ENCODE assay signal across 9 mouse cellular contexts in the genomic region with DNA sequence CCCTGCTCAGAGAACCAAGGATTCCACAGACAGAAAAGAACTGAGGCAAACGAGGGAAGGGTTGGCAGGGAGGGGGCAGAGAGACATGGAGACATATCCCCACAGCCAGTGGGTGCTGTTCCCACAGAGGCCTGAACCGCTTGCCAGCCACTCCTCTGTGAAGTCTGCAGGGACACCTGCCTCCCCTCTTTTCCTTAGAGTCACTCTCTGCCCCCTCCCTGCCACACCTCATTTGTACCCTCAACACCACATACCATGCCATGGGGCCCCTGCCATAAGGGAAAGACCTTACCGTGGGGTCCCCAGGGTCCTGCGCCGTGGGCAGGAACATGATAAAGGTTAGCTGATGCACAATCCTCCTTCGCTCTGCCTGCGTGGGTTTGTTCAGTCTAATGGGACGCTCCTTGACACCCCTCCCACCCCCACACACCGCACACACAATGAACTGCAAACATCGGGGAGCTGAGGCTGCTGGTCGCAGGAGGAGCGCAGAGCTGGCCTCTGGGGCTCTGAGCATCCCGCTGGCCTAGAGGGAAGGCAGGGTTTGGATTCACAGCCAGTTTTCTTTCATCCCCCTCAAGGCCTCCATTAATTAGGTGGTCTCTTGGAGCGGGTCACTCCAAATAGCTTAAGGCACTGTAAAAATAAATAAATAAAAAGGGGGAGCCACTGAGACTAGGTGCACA. TPM values are rescaled to one million over a fixed set of nuclear protein-coding genes. Genes with fewer than 3 reads are reported as not detected.
DNase-seq lines count a peak whose midpoint lies in the region; ATAC-seq and TF ChIP-seq lines count a peak whose summit lies in the region.
"Had no signal": no experiment of that assay in that cellular context is flagged by ENCODE, and none has a peak within 500 bp of the region (broad histone marks: within the 10 kb centered on the region; RNA-seq: fewer than 3 reads in every experiment).

No protein-coding gene starts in this region.

- DNase-seq in kidney, adult 2 months = no peak
- no peak for DNase-seq in kidney, postnatal 10 days
- no peak for DNase-seq in forebrain, embryonic 10.5 days (ENCODE audit: extremely low spot score, low spot score)
- no peak for DNase-seq in hindbrain, embryonic 14.5 days (ENCODE audit: low spot score)
- no peak for DNase-seq in urinary bladder, postnatal 14 days (ENCODE audit: low spot score)
- no peak for DNase-seq in T-cell, adult 2 months (ENCODE audit: low spot score)
- DNase-seq in yolk sac, embryonic 10.5 days (ENCODE audit: low spot score) = no peak

- H3K4me2 ChIP-seq in hindbrain, embryonic 14.5 days (replicated peaks) = peak overlapping the region; percentile 95
- peak overlapping the region; percentile 83 for H3K4me2 ChIP-seq in myocyte (ENCODE audit: low read depth)

- no peak for ATAC-seq in hindbrain, embryonic 14.5 days (ENCODE audit: low FRiP score)

- peak overlapping the region; percentile 75 for H3K9ac ChIP-seq in hindbrain, embryonic 14.5 days

- no peak for TF ChIP-seq POLR2A in kidney, adult 2 months (IDR thresholded peaks at IDR 0.05; ENCODE audit: low read depth, low read length)
- no peak for TF ChIP-seq POLR2A in myocyte (IDR thresholded peaks at IDR 0.05; ENCODE audit: insufficient read length, low read depth)

- H3K79me2 ChIP-seq in myocyte (ENCODE audit: control insufficient read depth, insufficient read depth) = no peaks in the 10 kb centered on the region

- no peaks in the 10 kb centered on the region for H3K36me3 ChIP-seq in kidney, adult 2 months (ENCODE audit: control insufficient read depth, insufficient read depth, low read length)
- no peaks in the 10 kb centered on the region for H3K36me3 ChIP-seq in forebrain, embryonic 10.5 days (replicated peaks)
- H3K36me3 ChIP-seq in hindbrain, embryonic 14.5 days (replicated peaks; ENCODE audit: control insufficient read depth, insufficient read depth) = no peaks in the 10 kb centered on the region
- no peaks in the 10 kb centered on the region for H3K36me3 ChIP-seq in myocyte (ENCODE audit: control insufficient read depth, insufficient read depth)

- H3K27me3 ChIP-seq in kidney, adult 2 months (replicated peaks; ENCODE audit: control insufficient read depth, insufficient read depth, low read length) = no peaks in the 10 kb centered on the region
- peaks cover 45% of the 10 kb centered on the region for H3K27me3 ChIP-seq in forebrain, embryonic 10.5 days (ENCODE audit: poor library complexity, severe bottlenecking)
- no peaks in the 10 kb centered on the region for H3K27me3 ChIP-seq in hindbrain, embryonic 14.5 days (ENCODE audit: control insufficient read depth, insufficient read depth, low read length)
- H3K27me3 ChIP-seq in myocyte (ENCODE audit: control insufficient read depth, insufficient read depth, insufficient read length) = no peaks in the 10 kb centered on the region

- no peaks in the 10 kb centered on the region for H3K9me3 ChIP-seq in forebrain, embryonic 10.5 days
- no peaks in the 10 kb centered on the region for H3K9me3 ChIP-seq in hindbrain, embryonic 14.5 days (ENCODE audit: control insufficient read depth, low read length)
- H3K9me3 ChIP-seq: megakaryocyte, embryonic 14.5 days had no signal

- TF ChIP-seq CTCF in kidney, adult 2 months (conservative IDR thresholded peaks at IDR 0.05; ENCODE audit: insufficient read depth, insufficient read length, low read depth, low read length) = no peak

- H3K27ac ChIP-seq in kidney, adult 2 months (ENCODE audit: insufficient read depth, low read depth, low read length) = peak overlapping the region; percentile 72
- H3K27ac ChIP-seq in forebrain, embryonic 10.5 days = peak overlapping the region; percentile 94
- H3K27ac ChIP-seq in hindbrain, embryonic 14.5 days = peak overlapping the region; percentile 97

- 72% methylated on average over 14 of the region's 14 CpGs for WGBS in kidney, adult 2 months
- 17% methylated on average over 14 of the region's 14 CpGs for WGBS in forebrain, embryonic 10.5 days
- 12% methylated on average over 14 of the region's 14 CpGs for WGBS in hindbrain, embryonic 14.5 days

- no peak overlapping the region for H3K4me3 ChIP-seq in kidney, adult 2 months (ENCODE audit: insufficient read depth, low read depth, low read length)
- peak overlapping the region; percentile 65 for H3K4me3 ChIP-seq in forebrain, embryonic 10.5 days
- H3K4me3 ChIP-seq in hindbrain, embryonic 14.5 days (replicated peaks; ENCODE audit: low read length) = peak overlapping the region; percentile 52
- peak overlapping the region; percentile 37 for H3K4me3 ChIP-seq in myocyte
- H3K4me3 ChIP-seq: megakaryocyte, embryonic 14.5 days had no signal

- peaks cover 10% of the 10 kb centered on the region for H3K4me1 ChIP-seq in kidney, adult 2 months (ENCODE audit: control insufficient read depth, insufficient read depth, low read length)
- H3K4me1 ChIP-seq in forebrain, embryonic 10.5 days = peaks cover 67% of the 10 kb centered on the region
- peaks cover 49% of the 10 kb centered on the region for H3K4me1 ChIP-seq in hindbrain, embryonic 14.5 days (replicated peaks; ENCODE audit: control insufficient read depth, insufficient read depth, low read length)

- no peak overlapping the region for H3ac ChIP-seq in myocyte (ENCODE audit: control insufficient read depth, insufficient read length)

TF ChIP-seq in myocyte, 11 proteins besides CTCF, POLR2A, EP300 and RAD21:
- no peak for TF ChIP-seq E2F4 (IDR thresholded peaks at IDR 0.05; ENCODE audit: insufficient read depth)
- peak in 1 of 3 experiments; percentile 4 for TF ChIP-seq MYOD1 (IDR thresholded peaks at IDR 0.05; ENCODE audit: control insufficient read depth in 1 of 3, insufficient read length in 2 of 3, low read depth in 2 of 3)

RNA-seq across cellular contexts. Expression of a gene that starts 18.1 kb away (rescaled TPM):
- polyA plus RNA-seq in kidney, adult 2 months (2012; rRNA removed) = 12.4 and 15.9 TPM in 2 replicates
- polyA plus RNA-seq in forebrain, embryonic 10.5 days (2016; fragmentation: Nextera tagmentation; extraction: Ambion mirVana) = 34.7 and 39.7 TPM in 2 replicates
- polyA plus RNA-seq in hindbrain, embryonic 14.5 days (2014; fragmentation: Nextera tagmentation; extraction: Ambion mirVana) = 149 and 171 TPM in 2 replicates
- 128 TPM for polyA plus RNA-seq in myocyte (2012; fragmentation: generic; extraction: Trizol)

RNA-seq across cellular contexts. Expression of a gene that starts 19.6 kb away (rescaled TPM):
- 20.2 and 27.5 TPM in 2 replicates for polyA plus RNA-seq in kidney, adult 2 months (2012; rRNA removed)
- 15.1 and 16.0 TPM in 2 replicates for polyA plus RNA-seq in forebrain, embryonic 10.5 days (2016; fragmentation: Nextera tagmentation; extraction: Ambion mirVana)
- polyA plus RNA-seq in hindbrain, embryonic 14.5 days (2014; fragmentation: Nextera tagmentation; extraction: Ambion mirVana) = 14.0 and 14.4 TPM in 2 replicates
- 39.5 TPM for polyA plus RNA-seq in myocyte (2012; fragmentation: generic; extraction: Trizol)

RNA-seq across cellular contexts. Expression of a gene that starts 28.9 kb away (rescaled TPM):
- polyA plus RNA-seq in kidney, adult 2 months (2012; rRNA removed) = 40.2 and 47.6 TPM in 2 replicates
- 193 and 197 TPM in 2 replicates for polyA plus RNA-seq in forebrain, embryonic 10.5 days (2016; fragmentation: Nextera tagmentation; extraction: Ambion mirVana)
- polyA plus RNA-seq in hindbrain, embryonic 14.5 days (2014; fragmentation: Nextera tagmentation; extraction: Ambion mirVana) = 72.3 and 87.2 TPM in 2 replicates
- polyA plus RNA-seq in myocyte (2012; fragmentation: generic; extraction: Trizol) = 137 TPM

RNA-seq across cellular contexts. Expression of a gene that starts 49.5 kb away (rescaled TPM):
- 0.10 and 0.14 TPM in 2 replicates for polyA plus RNA-seq in kidney, adult 2 months (2012; rRNA removed)
- 0.06 TPM in 1 of 2 replicates, not detected in the other for polyA plus RNA-seq in forebrain, embryonic 10.5 days (2016; fragmentation: Nextera tagmentation; extraction: Ambion mirVana)
- 0.10 and 0.19 TPM in 2 replicates for polyA plus RNA-seq in hindbrain, embryonic 14.5 days (2014; fragmentation: Nextera tagmentation; extraction: Ambion mirVana)
- not detected for polyA plus RNA-seq in myocyte (2012; fragmentation: generic; extraction: Trizol)
